Mouse (Mus musculus) right cerebral cortex, postnatal 14 days (tissue): ENCODE results near the gene Ppp4r1.

ENCODE experiments used
- DNase-seq: peaks from one replicate; pipeline ENCODE4 v3.0.0; 2022

The Ppp4r1 gene

GRCm38 (mm10) chr17:65782551-65783141, at the start of gene Ppp4r1:
Ppp4r1 (plus strand) TSS chr17:65782573.
- peak; percentile 78 for DNase-seq

- no peak for DNase-seq
These were observed 49.7 kb upstream of the Ppp4r1 start for GRCm38 (mm10) chr17:65732666-65733065.

DNA sequence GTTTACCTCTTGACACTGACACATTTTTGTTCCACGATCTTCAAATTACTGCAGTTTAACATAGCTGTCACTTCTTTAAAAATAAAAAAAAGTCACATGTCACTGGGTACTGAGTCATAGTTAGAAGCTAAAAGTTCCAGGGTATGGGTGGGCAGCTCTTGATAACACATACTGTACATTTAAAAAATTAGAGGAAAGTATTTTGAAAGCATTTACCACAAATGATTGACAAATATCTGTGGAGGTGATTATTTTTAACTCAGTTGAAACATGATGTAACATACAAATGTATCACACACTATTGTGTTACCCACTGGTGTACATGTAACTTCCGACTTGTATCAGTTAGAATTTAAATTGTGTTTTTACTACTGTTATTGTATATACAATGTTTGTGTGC, 47.3 kb upstream of the Ppp4r1 start:
- DNase-seq, result no peak

DNA sequence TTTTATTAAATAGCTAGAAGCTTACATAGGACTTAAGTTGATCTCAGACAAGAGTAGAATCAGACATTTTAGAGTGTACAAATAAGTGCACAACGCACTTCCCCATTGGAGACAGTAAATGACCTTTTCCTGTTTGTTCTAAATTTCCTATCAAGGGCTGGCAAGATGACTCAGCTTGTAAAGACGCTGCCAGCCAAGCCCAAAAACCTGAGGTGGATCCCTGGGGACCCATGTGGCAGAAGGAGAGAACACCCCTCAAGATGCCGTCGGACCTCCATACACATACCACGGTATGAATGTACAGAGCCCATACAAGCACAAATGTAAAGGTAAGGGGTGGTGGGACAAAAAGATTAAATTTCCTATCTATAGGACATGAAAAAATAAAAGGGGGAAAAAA, 45.2 kb upstream of the Ppp4r1 start:
- DNase-seq, result no peak

DNA sequence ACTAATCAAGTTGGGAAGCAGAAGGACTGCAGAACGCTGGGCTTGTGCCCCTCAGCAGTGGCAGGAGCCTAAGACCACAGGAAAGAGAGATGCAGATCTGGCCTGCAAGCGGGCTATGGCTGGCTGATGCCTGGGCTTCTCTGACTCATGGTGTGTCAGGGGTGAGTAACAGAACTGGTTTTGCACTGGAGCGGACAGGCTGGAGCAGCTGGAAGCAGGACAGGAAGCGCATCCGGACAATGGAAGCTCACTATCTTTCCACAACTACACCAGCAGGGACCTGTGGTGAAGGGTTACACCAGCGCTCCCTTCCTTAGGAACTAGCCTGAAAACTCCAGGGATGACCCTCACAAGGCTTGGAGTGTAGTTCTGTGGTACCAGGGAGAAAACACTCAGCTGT, 44.8 kb upstream of the Ppp4r1 start:
- no peak for DNase-seq

DNA sequence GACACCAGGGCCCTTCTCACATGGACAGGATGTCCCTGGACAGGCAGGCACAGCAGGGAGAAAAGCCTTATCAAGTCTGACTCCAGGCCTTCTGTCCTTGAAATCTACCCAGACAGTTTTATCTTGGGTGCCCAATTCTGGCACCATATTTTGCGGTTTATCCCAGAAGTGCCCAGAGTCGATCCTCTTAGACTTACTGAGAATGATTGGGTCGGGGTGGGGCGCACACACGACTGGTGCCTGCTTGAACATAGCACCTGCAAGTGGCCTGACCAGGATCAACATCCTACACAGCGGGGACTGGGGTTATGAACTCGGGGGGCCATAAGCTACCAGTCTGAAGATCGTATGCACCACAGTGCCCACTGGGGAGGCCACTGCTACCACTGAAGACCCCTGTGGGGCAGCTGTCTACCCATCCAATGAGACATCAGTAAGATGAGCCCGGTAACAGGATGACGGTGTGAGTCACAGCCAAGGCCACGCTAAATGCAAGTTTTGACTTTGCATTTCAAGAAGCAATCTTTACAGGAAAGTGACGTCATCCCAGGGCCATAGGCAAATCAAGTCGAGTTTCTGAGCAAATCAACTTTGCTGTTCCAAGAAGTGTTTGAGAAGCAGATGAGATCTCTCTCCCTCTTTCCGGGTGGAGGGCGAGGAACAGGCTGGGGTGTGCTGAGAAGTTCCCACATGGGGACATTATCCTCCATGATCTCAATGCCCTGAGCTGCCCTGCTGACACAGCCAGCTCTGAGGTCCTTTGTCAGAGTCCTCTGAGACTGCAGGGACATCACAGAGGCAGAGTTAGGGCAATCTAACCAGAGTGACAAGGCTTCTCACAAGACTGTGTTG, 42.3 kb upstream of the Ppp4r1 start:
- no peak for DNase-seq

DNA sequence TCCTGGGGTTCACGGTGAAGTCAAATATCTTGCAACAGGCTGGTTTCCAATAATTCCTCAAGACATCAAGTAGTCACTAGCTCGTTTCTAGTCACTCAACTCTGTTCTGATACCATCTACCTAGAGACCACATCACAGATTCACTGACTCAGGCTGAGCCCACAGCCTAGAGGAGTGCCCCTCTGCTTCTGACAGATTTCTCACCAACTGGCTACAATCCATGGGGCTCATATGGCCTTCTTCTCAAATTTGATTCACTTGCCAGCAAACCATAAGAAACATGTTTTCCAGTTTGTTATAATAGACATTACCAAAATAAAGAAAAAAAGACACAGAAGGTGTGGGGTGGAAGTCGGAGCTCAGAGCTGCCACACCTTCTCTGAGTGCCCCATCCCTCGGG, 40.8 kb upstream of the Ppp4r1 start:
- no peak for DNase-seq

DNA sequence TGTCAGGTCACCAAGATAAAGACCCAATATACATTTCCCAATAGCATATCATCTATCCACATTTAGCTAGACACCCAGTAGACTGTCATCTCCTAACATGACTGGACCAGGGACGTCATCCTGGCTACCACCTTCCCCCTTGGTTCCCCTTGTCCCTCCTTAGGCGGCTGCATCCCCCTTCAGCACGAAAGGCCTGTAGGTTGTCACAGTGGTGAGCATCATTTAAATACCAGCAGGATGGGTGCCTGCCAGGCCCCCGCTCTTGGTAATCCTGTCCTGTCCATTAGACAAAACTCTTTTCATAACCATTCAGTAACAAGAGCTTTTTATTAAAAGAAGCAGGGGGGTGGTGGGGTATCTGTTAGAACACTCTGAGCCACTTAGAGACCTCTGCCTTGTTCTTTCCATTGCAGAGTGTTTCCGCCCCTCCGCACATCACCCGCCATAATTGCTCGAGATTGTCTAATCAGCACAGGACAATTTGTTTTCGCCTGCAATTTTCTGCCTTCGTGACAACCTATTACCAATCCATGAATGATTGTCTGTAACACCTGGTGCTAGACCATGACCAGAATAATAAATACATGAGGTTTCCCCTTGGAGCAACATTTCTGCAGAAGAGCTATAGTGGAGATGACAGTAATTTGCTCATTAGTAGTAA, 40.0 kb upstream of the Ppp4r1 start:
- no peak for DNase-seq

DNA sequence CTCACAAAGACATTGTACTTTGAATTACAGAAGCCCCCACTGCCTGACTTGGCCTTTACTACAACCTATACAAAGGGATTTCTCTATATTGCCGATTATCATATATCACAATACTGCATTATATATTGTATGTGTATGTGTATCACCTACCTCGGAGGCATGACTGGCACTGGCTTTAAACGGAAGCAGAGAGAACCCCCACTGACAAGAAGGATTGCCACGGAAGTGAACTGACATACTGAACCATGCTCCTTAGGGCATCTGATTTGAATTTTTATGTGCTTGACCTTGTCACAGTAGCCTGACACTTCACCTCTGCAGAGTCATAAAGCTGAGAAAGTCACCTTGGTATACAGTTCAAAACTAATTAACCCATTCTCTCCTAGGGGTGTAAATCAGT, 39.4 kb upstream of the Ppp4r1 start:
- no peak for DNase-seq

DNA sequence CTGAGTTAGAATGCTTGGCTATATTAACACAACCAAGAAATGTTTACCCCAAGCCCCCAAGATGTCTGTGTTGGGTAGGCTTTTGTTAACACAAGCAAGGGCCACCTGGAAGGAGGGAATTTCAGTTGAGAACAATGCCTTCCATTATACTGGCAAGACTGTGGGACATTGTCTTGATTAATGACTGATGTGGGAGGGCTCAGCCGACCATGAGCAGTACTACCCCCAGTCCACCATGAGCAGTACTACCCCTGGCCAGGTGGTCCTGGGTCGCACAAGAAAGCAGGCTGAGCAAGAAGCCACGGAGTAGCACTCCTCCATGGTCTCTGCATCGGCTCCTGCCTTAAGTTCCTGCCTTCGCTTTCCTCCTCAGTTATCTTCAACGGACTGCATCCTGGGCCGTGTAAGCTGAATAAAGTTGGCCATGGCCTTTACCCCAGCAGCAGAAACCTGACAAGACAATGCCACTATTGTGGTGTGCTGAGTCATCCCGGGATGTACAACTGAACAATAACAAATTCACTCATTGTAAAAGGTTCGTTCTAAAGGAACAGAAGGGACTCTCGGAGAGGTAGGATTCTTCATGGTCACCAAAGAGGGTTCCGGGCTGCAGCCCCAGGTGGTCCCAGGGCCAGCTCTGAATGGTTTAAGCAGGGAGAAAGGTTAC, 38.6 kb upstream of the Ppp4r1 start:
- DNase-seq, result no peak

- DNase-seq, result no peak
These were observed 36.1 kb upstream of the Ppp4r1 start for GRCm38 (mm10) chr17:65746314-65746713.

- no peak for DNase-seq
These were observed 33.4 kb upstream of the Ppp4r1 start for GRCm38 (mm10) chr17:65748997-65749396.

- DNase-seq, result no peak
These were observed 32.6 kb upstream of the Ppp4r1 start for GRCm38 (mm10) chr17:65749803-65750202.

GRCm38 (mm10) chr17:65750301-65750700, 32.1 kb upstream of the Ppp4r1 start:
- DNase-seq, result no peak

- DNase-seq, result no peak
These were observed 29.2 kb upstream of the Ppp4r1 start for GRCm38 (mm10) chr17:65753130-65753529.

DNA sequence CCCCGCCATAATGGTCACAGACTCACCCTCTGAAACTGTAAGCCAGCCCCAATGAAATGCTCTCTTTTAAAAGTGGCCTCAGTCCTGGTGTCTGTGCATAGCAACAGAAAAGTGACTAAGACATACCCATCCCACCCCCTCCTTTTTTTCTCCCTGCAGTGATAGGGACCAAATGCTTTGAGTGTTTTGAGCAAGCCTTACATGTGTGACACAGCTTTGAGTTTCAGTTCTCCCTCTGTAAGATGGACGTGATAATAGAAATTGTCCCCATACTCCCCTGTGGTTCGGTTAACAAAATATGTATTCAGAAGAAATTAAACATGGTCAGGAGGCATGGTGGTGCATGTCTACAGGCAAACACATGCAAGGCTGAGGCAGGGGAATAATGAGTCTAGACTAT, 26.5 kb upstream of the Ppp4r1 start:
- DNase-seq, result no peak

DNA sequence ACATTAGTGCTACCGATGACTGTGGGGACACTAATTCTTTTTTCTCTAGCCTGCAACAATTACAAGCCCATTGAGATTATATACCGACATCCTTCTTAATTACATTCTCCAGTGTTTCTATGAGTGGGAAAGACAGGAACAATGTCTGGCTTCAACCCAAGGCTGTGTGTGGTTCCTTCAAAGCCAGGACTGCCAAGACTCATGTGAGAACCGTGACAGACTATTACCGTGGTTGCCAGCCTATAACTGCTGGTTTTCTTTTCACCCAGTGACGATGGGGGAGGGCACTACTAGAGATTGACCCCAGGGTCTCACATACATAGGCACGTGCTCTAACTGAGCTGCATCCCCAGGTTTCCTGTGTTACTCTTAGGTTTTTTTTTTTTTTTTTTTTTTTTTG, 25.2 kb upstream of the Ppp4r1 start:
- DNase-seq, result no peak

- no peak for DNase-seq
These were observed 19.2 kb upstream of the Ppp4r1 start for GRCm38 (mm10) chr17:65763221-65763620.

DNA sequence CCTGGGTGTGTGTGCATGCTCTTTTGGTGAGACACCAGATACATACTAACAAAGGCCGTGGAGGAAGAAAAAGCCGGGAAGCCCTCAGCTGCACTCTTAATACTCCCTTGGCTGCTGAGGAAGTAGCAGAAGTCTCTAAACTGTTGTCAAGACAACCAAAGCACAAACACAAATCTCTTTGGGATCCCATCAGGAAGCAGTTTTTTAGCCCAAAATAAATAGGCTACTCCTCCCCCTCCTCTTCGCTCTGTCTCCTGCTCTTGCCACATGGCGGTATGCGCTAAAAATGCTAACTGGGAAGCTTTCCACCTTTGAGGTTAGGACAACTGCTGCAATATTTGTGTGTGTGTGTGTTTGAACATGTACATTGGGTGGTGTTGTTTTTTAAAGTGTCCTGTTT, 13.9 kb upstream of the Ppp4r1 start:
- no peak for DNase-seq

GRCm38 (mm10) chr17:65770982-65771915, 11.1 kb upstream of the Ppp4r1 start:
- DNase-seq, result no peak

GRCm38 (mm10) chr17:65771951-65772934, 10.1 kb upstream of the Ppp4r1 start, which contains the start of gene Rab31:
Rab31 (minus strand) TSS chr17:65772752.
- DNase-seq, result peak; percentile 83
